Mouse (Mus musculus) ES-E14 (cell line): ENCODE results near the gene Adcy5. TPM values are rescaled to one million over a fixed set of nuclear protein-coding genes. Genes with fewer than 3 reads are reported as not detected.

Experiments used
- DNase-seq: peaks from one replicate; pipeline ENCODE4 v3.0.0-alpha.2; 2013; ENCODE audit warnings: low read depth, low spot score
- H3K27ac ChIP-seq: 2 replicates; pipeline ENCODE4 v1.5.1; 2012; ENCODE audit warnings: low read depth, mild to moderate bottlenecking, low read length, moderate library complexity, mixed read lengths; ENCODE audit not compliant: poor library complexity, insufficient read depth, severe bottlenecking
- H3K36me3 ChIP-seq: 2 replicates; pipeline ENCODE4 v1.6.1; 2012; ENCODE audit warnings: mild to moderate bottlenecking, low read length, moderate library complexity, mixed read lengths; ENCODE audit not compliant: control insufficient read depth, poor library complexity, insufficient read depth, severe bottlenecking
- H3K4me1 ChIP-seq, 2 experiments: fragments of 150-350 bp in 1 of 2; sonication (generic) in 1 of 2; 2 replicates each; pipeline ENCODE4 v1.6.1; 2012; ENCODE audit warnings: low read length in 2 of 2, mild to moderate bottlenecking in 1 of 2, mixed read lengths in 1 of 2; ENCODE audit not compliant: control insufficient read depth in 2 of 2, insufficient read depth in 2 of 2, poor library complexity in 1 of 2
- H3K4me3 ChIP-seq, 2 experiments: fragments of 150-350 bp in 1 of 2; sonication (generic) in 1 of 2; 2 replicates each; pipeline ENCODE4 v1.5.1; 2012; ENCODE audit warnings: low read length in 2 of 2, low read depth in 1 of 2, mild to moderate bottlenecking in 1 of 2, mixed read lengths in 1 of 2; ENCODE audit not compliant: insufficient read depth in 1 of 2, poor library complexity in 1 of 2, severe bottlenecking in 1 of 2
- H3K9ac ChIP-seq: 2 replicates; pipeline ENCODE4 v1.6.1; 2012; ENCODE audit warnings: low read depth, mild to moderate bottlenecking, low read length, mixed read lengths; ENCODE audit not compliant: poor library complexity, insufficient read depth, severe bottlenecking
- H3K9me3 ChIP-seq: fragments of 150-350 bp; sonication (generic); 2 replicates; pipeline ENCODE4 v1.6.1; 2012; ENCODE audit warnings: low read depth, mild to moderate bottlenecking, low read length; ENCODE audit not compliant: control insufficient read depth, insufficient read depth
- CHD2 ChIP-seq: IDR thresholded peaks from 2 replicates; pipeline ENCODE4 v1.6.1; 2014; ENCODE audit warnings: mild to moderate bottlenecking, low read depth, low read length, inconsistent platforms
- HCFC1 ChIP-seq: IDR thresholded peaks from 2 replicates; pipeline ENCODE4 v1.6.1; 2012; ENCODE audit warnings: low read length, inconsistent platforms, borderline replicate concordance; ENCODE audit not compliant: insufficient read depth
- MAFK ChIP-seq: IDR thresholded peaks from 2 replicates; pipeline ENCODE4 v1.6.1; 2014; ENCODE audit warnings: mild to moderate bottlenecking, low read depth, low read length, inconsistent platforms; ENCODE audit not compliant: insufficient read depth
- ZC3H11A ChIP-seq: IDR thresholded peaks from 2 replicates; pipeline ENCODE4 v1.6.1; 2012; ENCODE audit warnings: low read depth, mild to moderate bottlenecking, inconsistent platforms, low read length, borderline replicate concordance
- ZNF384 ChIP-seq: IDR thresholded peaks from 2 replicates; pipeline ENCODE4 v1.6.1; 2012; ENCODE audit warnings: low read depth, low read length, inconsistent platforms
- in situ Hi-C, 2 experiments: fragments of 600-800 bp; cut with MboI; formaldehyde crosslinking; loops; one replicate each; pipeline ENCODE4 v1.15.1; 2025; ENCODE audit warnings: low sequenced_read_pairs in 2 of 2, inconsistent platforms in 1 of 2; ENCODE audit not compliant: unreplicated experiment in 2 of 2
- total RNA-seq: library from RNA; depleted of rRNA; stranded (reverse); fragments of 300-350 nt; gene quantifications from 2 replicates; pipeline ENCODE4 v1.2.3, GENCODE M21; 2012

Adcy5 gene
- total RNA-seq, 1 experiment, result 0.85 TPM

GRCm38 (mm10) chr16:35311586-35311985 lies 156.9 kb downstream of the Adcy5 start:
- Histone ChIP-seq H3K9me3 (no peaks in the 10 kb centered on the region), H3K9ac (no peak overlapping the region), H3K4me3 (no peak overlapping the region), H3K27ac (no peak overlapping the region), H3K36me3 (peaks cover 2% of the 10 kb centered on the region; the same call in 1 of the 2 replicates), H3K4me1 (no peaks in the 10 kb centered on the region)
- in situ Hi-C loops, result no loop called here
- TF ChIP-seq ZC3H11A (no peak), HCFC1 (no peak), CHD2 (no peak), MAFK (no peak), ZNF384 (no peak)
- DNase-seq, result no peak

GRCm38 (mm10) chr16:35315496-35315895 lies 160.8 kb downstream of the Adcy5 start:
- Histone ChIP-seq H3K9me3 (no peaks in the 10 kb centered on the region), H3K36me3 (peaks cover 2% of the 10 kb centered on the region; the same call in 1 of the 2 replicates), H3K27ac (no peak overlapping the region), H3K4me3 (no peak overlapping the region), H3K9ac (no peak overlapping the region), H3K4me1 (no peaks in the 10 kb centered on the region)
- in situ Hi-C loops, result no loop called here
- no peak for DNase-seq
- no peak for TF ChIP-seq HCFC1

GRCm38 (mm10) chr16:35316856-35317264 lies 162.2 kb downstream of the Adcy5 start:
- Histone ChIP-seq H3K4me1 (no peaks in the 10 kb centered on the region), H3K27ac (no peak overlapping the region), H3K36me3 (peaks cover 2% of the 10 kb centered on the region; the same call in 1 of the 2 replicates), H3K9me3 (no peaks in the 10 kb centered on the region), H3K9ac (no peak overlapping the region), H3K4me3 (no peak overlapping the region)
- in situ Hi-C loops, result no loop called here
- TF ChIP-seq ZC3H11A, result no peak
- no peak for TF ChIP-seq MAFK
- TF ChIP-seq ZNF384, result no peak
- TF ChIP-seq HCFC1, result no peak
- TF ChIP-seq CHD2, result no peak
- DNase-seq, result no peak

GRCm38 (mm10) chr16:35317460-35317859 lies 162.8 kb downstream of the Adcy5 start:
- Histone ChIP-seq H3K4me3 (no peak overlapping the region), H3K9ac (no peak overlapping the region), H3K27ac (no peak overlapping the region), H3K4me1 (no peaks in the 10 kb centered on the region), H3K36me3 (peaks cover 2% of the 10 kb centered on the region; the same call in 1 of the 2 replicates), H3K9me3 (no peaks in the 10 kb centered on the region)
- no peak for DNase-seq
- TF ChIP-seq ZNF384 (no peak), ZC3H11A (no peak), HCFC1 (no peak), MAFK (no peak), CHD2 (no peak)
- in situ Hi-C loops, result no loop called here

GRCm38 (mm10) chr16:35318397-35318796 lies 163.7 kb downstream of the Adcy5 start:
- Histone ChIP-seq H3K9me3 (no peaks in the 10 kb centered on the region), H3K36me3 (peaks cover 2% of the 10 kb centered on the region; the same call in 1 of the 2 replicates), H3K4me1 (no peaks in the 10 kb centered on the region), H3K9ac (no peak overlapping the region), H3K4me3 (no peak overlapping the region), H3K27ac (no peak overlapping the region)
- in situ Hi-C loops, result no loop called here
- no peak for DNase-seq
- TF ChIP-seq MAFK, result no peak
- TF ChIP-seq ZC3H11A, result no peak
